Mouse (Mus musculus): ENCODE measurements around the gene Rnf6. TPM values are rescaled to one million over a fixed set of nuclear protein-coding genes. Genes with fewer than 3 reads are reported as not detected.
A peak's percentile ranks its signal among the peaks of the same experiment; 100 is the strongest.
"Not testable (repeated sequence)": the region's sequence is repeated elsewhere in the genome, so short reads cannot be mapped to it uniquely, and the experiment has no call there.

Rnf6 gene
- total RNA-seq, 2 experiments from 2014 or later = 71.7 to 72.5 TPM

DNA sequence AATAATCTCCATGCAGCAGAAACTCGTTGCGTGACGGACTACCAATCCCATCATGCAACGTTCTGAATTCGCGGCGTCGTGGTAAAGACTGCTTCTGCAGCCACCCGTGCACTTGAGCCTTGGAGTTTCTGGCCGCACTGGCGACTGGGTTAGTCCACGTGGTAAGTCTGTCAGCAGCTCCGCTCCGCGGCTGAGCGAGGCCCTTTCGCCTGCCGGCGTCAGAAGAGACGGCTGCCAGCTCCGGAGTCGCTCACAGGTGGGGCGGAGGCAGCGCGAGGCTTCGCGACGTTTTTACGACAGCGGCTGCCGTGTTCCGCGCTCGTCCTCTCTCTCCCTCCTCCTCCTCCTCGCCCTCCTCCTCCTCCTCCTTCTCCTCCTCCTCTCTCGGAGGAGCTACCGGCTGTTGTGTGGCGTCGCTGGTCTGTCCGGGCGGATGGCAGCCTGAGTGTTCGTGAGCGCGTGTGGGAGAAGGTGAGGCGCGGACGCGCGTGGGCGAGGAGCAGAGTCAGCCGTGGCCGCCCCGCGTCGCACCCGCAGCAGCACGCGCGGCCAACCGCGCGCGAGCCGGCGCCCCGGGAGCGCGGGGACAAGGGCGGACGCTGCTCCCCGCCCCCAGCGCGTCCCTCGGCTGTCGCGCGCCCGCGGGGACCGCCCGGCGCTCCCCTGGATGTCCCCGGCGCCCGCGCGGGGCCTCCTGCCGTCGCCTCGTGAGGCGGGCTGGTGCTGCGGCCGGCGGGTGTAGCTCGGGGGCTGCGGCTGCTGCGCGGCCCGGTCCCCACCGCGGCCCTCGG is 9.7 kb upstream of the Rnf6 start, which contains the start of gene Cdk8:
Gene Cdk8, plus strand, starts transcription at position 367 of the 791 bp plus-strand sequence.
- peak; percentile 93 to 97 for DNase-seq (ENCODE audit: low spot score in 2 of 2)

- no peak for DNase-seq (ENCODE audit: low spot score in 2 of 2)
Observed at GRCm38 (mm10) chr5:146229869-146230650, 8.7 kb upstream of the Rnf6 start.

DNA sequence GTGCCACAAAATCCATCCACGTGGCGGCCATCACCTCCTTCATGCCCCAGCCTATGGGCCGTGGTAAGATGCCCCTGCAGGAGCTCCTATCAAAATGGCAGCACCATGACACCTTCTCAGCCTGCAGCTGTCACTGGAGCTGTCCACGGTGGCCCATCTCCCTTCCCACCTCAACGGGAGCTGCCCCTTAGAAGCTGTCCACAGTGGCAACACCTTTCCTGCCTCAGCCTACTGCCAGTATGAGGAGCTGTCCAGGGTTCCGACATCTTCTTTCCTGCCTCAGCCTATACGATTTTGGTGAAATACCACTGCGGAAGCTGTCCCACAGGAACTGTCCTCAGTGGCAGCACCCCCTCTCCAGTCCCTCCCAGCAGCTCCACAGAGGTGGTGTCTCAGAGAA is 6.1 kb upstream of the Rnf6 start:
- no peak for DNase-seq (ENCODE audit: low spot score in 2 of 2)

- DNase-seq (ENCODE audit: low spot score in 2 of 2) = peak; percentile 14 to 40
Observed at GRCm38 (mm10) chr5:146223786-146224185, 2.4 kb upstream of the Rnf6 start.

- DNase-seq (ENCODE audit: low spot score in 2 of 2) = no peak
Observed at GRCm38 (mm10) chr5:146221722-146222121, 367 bp upstream of the Rnf6 start.

GRCm38 (mm10) chr5:146220501-146220878 is 865 bp downstream of the Rnf6 start:
- no peak for DNase-seq (ENCODE audit: low spot score in 2 of 2)

- no peak for DNase-seq (ENCODE audit: low spot score in 2 of 2)
Observed at GRCm38 (mm10) chr5:146205537-146205936, 15.8 kb downstream of the Rnf6 start.

- no peak for DNase-seq (ENCODE audit: low spot score in 2 of 2)
Observed at GRCm38 (mm10) chr5:146203921-146204320, 17.4 kb downstream of the Rnf6 start.

DNA sequence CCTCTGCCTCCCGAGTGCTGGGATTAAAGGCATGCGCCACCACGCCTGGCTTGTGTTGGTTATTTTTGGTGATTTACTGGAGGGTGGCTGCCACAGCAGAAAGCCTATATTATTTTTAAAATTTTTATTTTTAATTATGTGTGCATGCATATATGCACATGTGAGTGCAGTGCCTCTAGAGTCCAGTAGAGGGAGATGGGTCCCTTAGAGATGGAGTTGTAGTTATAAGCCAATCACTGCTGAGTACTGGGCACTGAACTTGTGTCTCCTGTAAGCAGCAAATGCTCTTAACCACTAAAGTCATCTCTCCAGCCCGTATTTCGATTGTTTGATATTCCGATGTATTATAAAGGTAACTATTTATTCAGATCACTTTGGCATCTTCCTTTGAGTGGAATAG is 20.8 kb downstream of the Rnf6 start:
- DNase-seq (ENCODE audit: low spot score in 2 of 2) = no peak

GRCm38 (mm10) chr5:146199540-146199939 is 21.8 kb downstream of the Rnf6 start:
- no peak for DNase-seq (ENCODE audit: low spot score in 2 of 2)

DNA sequence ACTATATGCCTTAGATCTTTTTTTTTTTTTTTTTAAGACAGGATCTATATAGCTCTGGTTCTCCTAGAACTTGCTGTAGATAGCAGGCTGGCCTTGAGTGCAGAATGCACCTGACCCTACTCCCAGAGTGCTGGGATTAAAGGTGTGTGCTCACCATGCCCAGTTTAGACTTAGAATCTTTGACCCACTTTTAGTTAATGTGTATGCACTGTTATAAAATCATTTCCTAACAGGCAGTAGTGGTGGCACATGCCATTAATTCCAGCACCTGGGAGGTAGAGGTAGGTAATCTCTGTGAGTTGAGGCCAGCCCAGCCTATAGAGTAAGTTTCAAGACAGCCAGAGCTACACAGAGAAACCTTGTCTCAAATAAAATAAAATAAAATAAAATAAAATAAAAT is 22.3 kb downstream of the Rnf6 start:
- no peak for DNase-seq (ENCODE audit: low spot score in 2 of 2)

DNA sequence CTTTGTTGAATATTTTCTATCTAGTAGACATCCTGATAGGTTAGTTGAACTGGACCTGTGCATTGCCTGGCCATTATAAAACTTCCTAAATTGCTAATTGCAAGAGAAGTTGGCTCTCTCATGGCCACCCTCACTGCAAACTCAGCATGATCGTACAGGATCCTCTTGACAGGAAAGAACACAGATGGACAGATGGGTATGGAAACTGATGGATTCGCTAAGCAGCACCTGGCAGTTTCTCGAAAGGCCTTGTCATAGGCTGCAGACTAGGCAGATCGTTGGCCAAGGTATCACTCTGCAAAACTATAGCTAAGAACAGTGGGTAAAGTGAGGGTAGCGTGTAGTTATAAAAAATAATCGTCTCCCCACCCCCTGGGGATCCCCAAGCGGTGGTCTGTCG is 28.0 kb downstream of the Rnf6 start:
- DNase-seq (ENCODE audit: low spot score in 2 of 2) = no peak

- no peak for DNase-seq (ENCODE audit: low spot score in 2 of 2)
Observed at GRCm38 (mm10) chr5:146190501-146191269, 30.7 kb downstream of the Rnf6 start.

DNA sequence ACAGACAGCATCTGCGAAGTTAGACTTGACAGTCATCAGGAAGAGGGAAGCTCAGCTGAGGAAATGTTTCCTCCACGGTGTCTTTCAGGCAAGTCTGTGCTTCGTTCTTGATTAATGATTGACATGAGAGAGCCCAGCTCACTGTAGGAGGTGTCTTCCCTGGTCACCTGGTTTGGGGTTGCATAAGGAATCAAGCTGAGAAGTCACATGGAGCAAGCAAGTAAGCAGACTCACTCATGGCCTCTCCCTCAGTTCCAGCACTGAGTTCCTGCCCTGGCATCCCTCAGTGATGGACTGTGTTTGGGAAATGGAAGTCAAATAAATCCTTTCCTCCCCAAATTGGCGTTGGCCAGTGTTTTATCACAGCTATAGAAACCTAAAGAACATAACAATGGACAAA is 31.3 kb downstream of the Rnf6 start:
- DNase-seq (ENCODE audit: low spot score in 2 of 2) = no peak

GRCm38 (mm10) chr5:146188712-146189111 is 32.6 kb downstream of the Rnf6 start:
- DNase-seq (ENCODE audit: low spot score in 2 of 2) = no peak

DNA sequence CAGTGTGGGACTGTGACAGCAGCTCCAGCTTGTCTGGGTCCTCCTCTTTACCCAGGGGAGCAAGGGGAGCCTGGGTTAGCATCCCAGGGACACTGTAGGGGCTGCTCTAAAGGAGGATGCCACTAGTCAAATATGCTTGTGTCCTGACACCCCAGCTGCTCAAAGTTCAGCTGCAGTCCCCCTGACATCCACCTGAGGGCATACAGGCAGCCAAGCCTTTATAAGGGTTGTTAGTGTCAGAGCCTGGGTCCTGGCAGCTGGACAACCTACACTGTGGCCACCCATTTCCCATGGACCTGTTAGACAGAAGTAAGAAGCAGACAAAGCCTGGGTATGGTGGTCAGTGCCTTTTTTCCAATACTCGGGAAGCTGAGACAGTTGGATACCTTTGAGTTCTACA is 33.2 kb downstream of the Rnf6 start:
- no peak for DNase-seq (ENCODE audit: low spot score in 2 of 2)

GRCm38 (mm10) chr5:146187441-146187840 is 33.9 kb downstream of the Rnf6 start:
- DNase-seq (ENCODE audit: low spot score in 2 of 2) = peak; percentile 36 to 76

DNA sequence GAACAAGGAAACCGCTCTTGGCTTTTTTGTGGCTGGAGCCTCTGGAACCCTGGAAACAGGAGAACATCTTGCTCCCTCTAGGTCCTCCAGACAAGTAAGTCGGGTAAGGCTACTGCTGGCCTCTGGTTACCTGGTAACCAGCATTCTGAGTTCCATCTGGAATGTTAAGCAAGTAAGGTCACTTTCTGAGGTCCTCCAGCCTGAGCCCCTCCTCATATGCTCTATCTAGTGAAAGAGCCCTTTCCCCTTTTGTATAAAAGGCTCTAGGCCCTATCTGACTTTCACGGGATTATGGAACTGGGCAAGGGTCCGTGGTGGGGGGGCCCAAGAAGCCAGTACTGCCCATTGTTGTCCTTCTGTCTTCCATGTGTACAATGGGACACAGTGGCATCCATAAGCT is 36.2 kb downstream of the Rnf6 start, which contains the start of gene 1700001J03Rik:
Gene 1700001J03Rik, minus strand, starts transcription at position 101 of the 400 bp plus-strand sequence.
- DNase-seq (ENCODE audit: low spot score in 2 of 2) = not testable (repeated sequence)

DNA sequence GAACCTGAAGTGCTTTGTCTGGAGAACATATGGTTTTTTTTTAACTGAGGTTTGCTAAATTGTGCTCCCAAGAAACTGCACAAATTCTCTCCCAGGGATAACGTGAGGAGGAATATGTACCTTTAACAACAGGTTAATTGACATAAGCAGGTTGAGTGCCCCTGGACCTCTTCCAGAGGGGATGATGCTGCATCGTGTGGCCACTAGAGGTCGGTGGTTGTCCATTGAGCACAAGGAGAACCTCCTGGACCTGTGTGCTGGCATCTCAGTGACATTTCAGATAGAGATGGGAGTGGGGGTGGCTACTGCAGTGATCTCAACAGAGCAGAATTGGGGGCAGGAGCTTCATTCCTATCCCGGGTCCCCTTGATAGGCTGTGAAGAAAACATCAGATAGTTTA is 48.6 kb downstream of the Rnf6 start:
- not testable (repeated sequence) for DNase-seq (ENCODE audit: low spot score in 2 of 2)

DNA sequence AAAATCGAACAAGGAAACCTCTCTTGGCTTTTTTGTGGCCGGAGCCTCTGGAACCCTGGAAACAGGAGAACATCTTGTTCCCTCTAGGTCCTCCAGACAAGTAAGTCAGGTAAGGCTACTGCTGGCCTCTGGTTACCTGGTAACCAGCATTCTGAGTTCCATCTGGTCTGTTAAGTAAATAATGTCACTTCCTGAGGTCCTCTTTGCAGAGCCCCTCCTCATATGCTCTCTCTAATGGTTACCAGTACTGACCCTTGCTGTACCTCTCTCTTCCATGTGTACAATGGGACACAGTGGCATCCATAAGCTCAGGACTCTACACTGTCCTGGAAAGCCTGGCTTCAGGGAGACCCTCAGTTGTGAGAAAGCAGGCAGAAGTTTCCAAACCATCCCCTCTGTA is 50.7 kb downstream of the Rnf6 start, which contains the start of gene Gm6309:
Gene Gm6309, minus strand, starts transcription at position 101 of the 400 bp plus-strand sequence.
- DNase-seq (ENCODE audit: low spot score in 2 of 2) = not testable (repeated sequence)

- DNase-seq (ENCODE audit: low spot score in 2 of 2) = not testable (repeated sequence)
Observed at GRCm38 (mm10) chr5:146160439-146160838, 60.9 kb downstream of the Rnf6 start, which contains the start of gene Gm5565. Gm5565 (minus strand) TSS chr5:146160539.
